Comparison of ENCODE assay signal across 9 mouse cellular contexts in the genomic region with DNA sequence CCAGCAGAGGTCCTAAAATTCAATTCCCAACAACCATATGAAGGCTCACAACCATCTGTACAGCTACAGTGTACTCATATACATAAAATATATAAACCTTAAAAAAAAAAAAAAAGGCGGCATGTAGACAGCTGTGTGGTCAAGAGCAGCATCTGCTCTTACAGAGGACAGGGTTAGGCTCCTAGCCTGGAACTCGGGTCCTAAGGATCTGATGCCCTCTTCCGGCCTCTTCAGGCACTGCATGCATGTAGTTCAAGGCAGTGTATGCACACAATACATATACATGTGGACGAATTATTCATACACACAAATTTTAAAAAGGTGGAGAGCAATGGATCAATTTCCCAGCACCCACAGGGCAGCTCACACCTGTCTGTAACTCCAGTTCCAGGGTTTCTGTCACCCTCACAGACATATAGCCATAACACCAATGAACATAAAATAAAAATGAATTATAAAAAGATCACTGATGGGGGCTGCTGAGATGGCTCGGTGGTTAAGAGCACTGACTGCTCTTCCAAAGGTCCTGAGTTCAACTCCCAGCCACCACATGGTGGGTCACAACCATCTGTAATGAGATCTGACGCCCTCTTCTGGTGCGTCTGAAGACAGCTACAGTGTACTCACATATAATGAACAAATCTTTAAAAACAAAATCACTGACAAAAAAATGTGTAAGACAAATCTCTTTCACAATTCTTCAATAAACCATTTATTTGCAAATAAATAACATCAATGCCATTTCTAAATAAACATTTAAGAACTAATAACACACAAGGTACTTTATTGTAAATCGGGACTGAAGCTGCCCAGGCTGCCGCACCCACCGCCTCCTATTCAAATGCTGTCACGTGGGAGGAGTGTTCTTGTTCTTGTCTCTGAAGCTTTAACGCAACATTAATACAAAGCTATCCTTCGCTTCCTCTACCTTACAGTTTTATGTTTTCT. TPM values are rescaled to one million over a fixed set of nuclear protein-coding genes. Genes with fewer than 3 reads are reported as not detected.
DNase-seq lines count a peak whose midpoint lies in the region; ATAC-seq lines count a peak whose summit lies in the region.
"Had no signal": no experiment of that assay in that cellular context is flagged by ENCODE, and none has a peak within 500 bp of the region (broad histone marks: within the 10 kb centered on the region; RNA-seq: fewer than 3 reads in every experiment).

No protein-coding gene starts in this region.

- H3K9ac ChIP-seq in hindbrain, embryonic 13.5 days: no peak overlapping the region

- intact Hi-C loops in left cerebral cortex, postnatal 4 days (cut with DNase I): no loop called here
- intact Hi-C loops in left cerebral cortex, postnatal 36 days (cut with DNase I): no loop called here

- 87% methylated on average over 13 of the region's 13 CpGs for WGBS in hindbrain, embryonic 13.5 days

- DNase-seq in left cerebral cortex, postnatal 4 days: peak; percentile 21
- no peak for DNase-seq in left cerebral cortex, postnatal 36 days (ENCODE audit: low spot score in 2 of 2)
- peak; percentile 87 for DNase-seq in ZHBTc4 (ENCODE audit: low read depth, low spot score)
- peak; percentile 28 to 32 for DNase-seq in lung, adult 18-20 months
- peak; percentile 27 for DNase-seq in retina, postnatal 1 day
- no peak for DNase-seq in layer of hippocampus, adult 11-12 months (ENCODE audit: low spot score)

- no peaks in the 10 kb centered on the region for H3K4me1 ChIP-seq in hindbrain, embryonic 13.5 days (replicated peaks)

- no peak overlapping the region for H3K27ac ChIP-seq in hindbrain, embryonic 13.5 days

- H3K4me2 ChIP-seq in hindbrain, embryonic 13.5 days: no peak overlapping the region

- H3K9me3 ChIP-seq in hindbrain, embryonic 13.5 days: no peaks in the 10 kb centered on the region
- H3K9me3 ChIP-seq: megakaryocyte, embryonic 14.5 days had no signal

- no peaks in the 10 kb centered on the region for H3K27me3 ChIP-seq in hindbrain, embryonic 13.5 days

- 0 out of 2 replicates have a peak, but pooled peaks have one; percentile 46 for ATAC-seq in hindbrain, embryonic 13.5 days (ENCODE audit: low FRiP score)
- ATAC-seq in frontal cortex, adult (ENCODE audit: low TSS enrichment): no peak

- no peak overlapping the region for H3K4me3 ChIP-seq in hindbrain, embryonic 13.5 days
- H3K4me3 ChIP-seq: megakaryocyte, embryonic 14.5 days had no signal

- H3K36me3 ChIP-seq in hindbrain, embryonic 13.5 days: peaks cover 55% of the 10 kb centered on the region

RNA-seq across cellular contexts. Expression of a gene that starts 22.1 kb away (rescaled TPM):
- 10 to 100 TPM; 39.1 to 51.9 TPM for total RNA-seq in left cerebral cortex, postnatal 4 days (2021)
- total RNA-seq in left cerebral cortex, postnatal 36 days (2021): 10 to 100 TPM; 47.0 to 66.1 TPM
- polyA plus RNA-seq in hindbrain, embryonic 13.5 days (2015; fragmentation: Nextera tagmentation; extraction: Ambion mirVana): 53.6 and 56.5 TPM in 2 replicates

RNA-seq across cellular contexts. Expression of a gene that starts 57.7 kb away (rescaled TPM):
- 10 to 100 TPM; 36.9 to 37.6 TPM for total RNA-seq in left cerebral cortex, postnatal 4 days (2021)
- total RNA-seq in left cerebral cortex, postnatal 36 days (2021): 10 to 100 TPM; 30.2 to 30.9 TPM
- polyA plus RNA-seq in hindbrain, embryonic 13.5 days (2015; fragmentation: Nextera tagmentation; extraction: Ambion mirVana): 31.1 and 33.2 TPM in 2 replicates

RNA-seq across cellular contexts. Expression of a gene that starts 59.2 kb away (rescaled TPM):
- 1 to 10 TPM; 1.7 to 2.5 TPM for total RNA-seq in left cerebral cortex, postnatal 4 days (2021)
- total RNA-seq in left cerebral cortex, postnatal 36 days (2021): 1 to 10 TPM; 7.5 to 8.1 TPM
- polyA plus RNA-seq in hindbrain, embryonic 13.5 days (2015; fragmentation: Nextera tagmentation; extraction: Ambion mirVana): 3.1 and 3.7 TPM in 2 replicates

Comparison
In these comparisons a context has a peak if more than half of its experiments do, and no peak if none do; other contexts are left out.
1. DNase-seq: peak in left cerebral cortex, postnatal 4 days (single experiment), ZHBTc4 (single experiment), lung, adult 18-20 months (2 of 2) and retina, postnatal 1 day (single experiment); none in left cerebral cortex, postnatal 36 days (0 of 2) and layer of hippocampus, adult 11-12 months (single experiment).